Mouse (Mus musculus) cerebellum, postnatal 36 days (tissue): ENCODE measurements around the gene Ercc2.
A peak's percentile ranks its signal among the peaks of the same experiment; 100 is the strongest.

Experiments
- DNase-seq, 2 experiments: peaks; one replicate each; pipeline ENCODE4 v3.0.0; 2021 to 2022; ENCODE audit warnings: mixed read lengths in 2 of 2

Gene Ercc2

GRCm38 (mm10) chr7:19381377-19382165, at the start of gene Ercc2:
Gene Ercc2, plus strand, starts transcription at chr7:19382010.
- peak; percentile 98 to 99 for DNase-seq

GRCm38 (mm10) chr7:19332709-19333352, 49.0 kb upstream of the Ercc2 start:
- peak; percentile 76 to 78 for DNase-seq

GRCm38 (mm10) chr7:19335583-19335982, 46.2 kb upstream of the Ercc2 start:
- DNase-seq, result no peak

- no peak for DNase-seq
Measured at GRCm38 (mm10) chr7:19337122-19337521, 44.7 kb upstream of the Ercc2 start.

GRCm38 (mm10) chr7:19338060-19338459, 43.8 kb upstream of the Ercc2 start:
- no peak for DNase-seq

GRCm38 (mm10) chr7:19338596-19338995, 43.2 kb upstream of the Ercc2 start:
- no peak for DNase-seq

- no peak for DNase-seq
Measured at GRCm38 (mm10) chr7:19341250-19341649, 40.6 kb upstream of the Ercc2 start.

GRCm38 (mm10) chr7:19341761-19342409, 39.9 kb upstream of the Ercc2 start:
- DNase-seq, result peak; percentile 44 to 47

GRCm38 (mm10) chr7:19342481-19343027, 39.3 kb upstream of the Ercc2 start:
- DNase-seq, result peak; percentile 92 to 96

GRCm38 (mm10) chr7:19343210-19343808, 38.5 kb upstream of the Ercc2 start:
- DNase-seq, result peak; percentile 74 to 81

- DNase-seq, result no peak
Measured at GRCm38 (mm10) chr7:19344237-19344847, 37.5 kb upstream of the Ercc2 start, which contains the start of gene Ercc1. Gene Ercc1, plus strand, starts transcription at chr7:19344778.

- peak; percentile 97 to 99 for DNase-seq
Measured at GRCm38 (mm10) chr7:19344938-19345471, 36.8 kb upstream of the Ercc2 start.

GRCm38 (mm10) chr7:19349188-19349915, 32.5 kb upstream of the Ercc2 start:
- DNase-seq, result no peak

GRCm38 (mm10) chr7:19350221-19350620, 31.6 kb upstream of the Ercc2 start:
- DNase-seq, result no peak

- no peak for DNase-seq
Measured at GRCm38 (mm10) chr7:19354991-19355390, 26.8 kb upstream of the Ercc2 start.

GRCm38 (mm10) chr7:19356311-19356710, 25.5 kb upstream of the Ercc2 start:
- no peak for DNase-seq

- DNase-seq, result no peak
Measured at GRCm38 (mm10) chr7:19357381-19358375, 24.1 kb upstream of the Ercc2 start.

GRCm38 (mm10) chr7:19358634-19359033, 23.2 kb upstream of the Ercc2 start:
- no peak for DNase-seq

GRCm38 (mm10) chr7:19359299-19359891, 22.4 kb upstream of the Ercc2 start, which contains the start of the genes Cd3eap and Ppp1r13l:
Gene Cd3eap, minus strand, starts transcription at chr7:19359483.
Gene Ppp1r13l, plus strand, starts transcription at chr7:19359749.
- DNase-seq, result peak; percentile 87 to 88
